Mouse (Mus musculus) heart, embryonic 11.5 days (tissue): Measurements from ENCODE around the gene Nol9. TPM values are rescaled to one million over a fixed set of nuclear protein-coding genes. Genes with fewer than 3 reads are reported as not detected.

Experiments used
- ATAC-seq: fragments of 200-750 bp; cut with Nextera tagmentation; replicated peaks from 2 replicates; pipeline ENCODE4 v1.8.0; 2017; ENCODE audit warnings: moderate library complexity; ENCODE audit not compliant: insufficient number of reproducible peaks, low FRiP score, low TSS enrichment
- H3K27ac ChIP-seq: fragments of 300-500 bp; sonication (generic); 2 replicates; pipeline ENCODE4 v1.5.1; 2014; ENCODE audit warnings: mild to moderate bottlenecking, low read depth, low read length
- H3K27me3 ChIP-seq: fragments of 300-500 bp; sonication (generic); 2 replicates; pipeline ENCODE4 v1.6.1; 2014; ENCODE audit warnings: mild to moderate bottlenecking, low read length, mixed read lengths; ENCODE audit not compliant: control insufficient read depth, insufficient read depth
- H3K36me3 ChIP-seq: fragments of 300-500 bp; sonication (generic); 2 replicates; pipeline ENCODE4 v1.6.1; 2014; ENCODE audit warnings: mild to moderate bottlenecking, low read length, moderate library complexity, mixed read lengths; ENCODE audit not compliant: control insufficient read depth, insufficient read depth
- H3K4me1 ChIP-seq: fragments of 300-500 bp; sonication (generic); 2 replicates; pipeline ENCODE4 v1.6.1; 2014; ENCODE audit warnings: low read length; ENCODE audit not compliant: control insufficient read depth, insufficient read depth
- H3K4me2 ChIP-seq: fragments of 300-500 bp; sonication (generic); 2 replicates; pipeline ENCODE4 v1.6.1; 2014; ENCODE audit warnings: mild to moderate bottlenecking, moderate library complexity
- H3K4me3 ChIP-seq: fragments of 300-500 bp; sonication (generic); 2 replicates; pipeline ENCODE4 v1.5.1; 2014; ENCODE audit warnings: low read depth, low read length
- H3K9ac ChIP-seq: fragments of 300-500 bp; sonication (generic); 2 replicates; pipeline ENCODE4 v1.6.1; 2014; ENCODE audit warnings: mild to moderate bottlenecking, low read depth, low read length, moderate library complexity
- H3K9me3 ChIP-seq: fragments of 300-500 bp; sonication (generic); replicated peaks from 2 replicates; pipeline ENCODE4 v1.6.1; 2016; ENCODE audit warnings: low read length; ENCODE audit not compliant: control insufficient read depth
- WGBS: fragments of 180-500 bp; shearing (Covaris S2); extraction: QIAGEN DNeasy Blood & Tissue Kit; methylation state at CpG from one replicate; pipeline ENCODE4 v1.1.7; 2014; ENCODE audit not compliant: insufficient replicate concordance; 5-methylcytosine and 5-hydroxymethylcytosine counted together
- polyA plus RNA-seq: library from polyadenylated mRNA; unstranded; fragments of >200 nt; fragmentation: Nextera tagmentation; extraction: Ambion mirVana; gene quantifications from 2 replicates; pipeline ENCODE4 v1.2.1, GENCODE M21; 2014

Gene Nol9
- polyA plus RNA-seq, 1 experiment from 2014 or later, result 18.0 TPM

DNA sequence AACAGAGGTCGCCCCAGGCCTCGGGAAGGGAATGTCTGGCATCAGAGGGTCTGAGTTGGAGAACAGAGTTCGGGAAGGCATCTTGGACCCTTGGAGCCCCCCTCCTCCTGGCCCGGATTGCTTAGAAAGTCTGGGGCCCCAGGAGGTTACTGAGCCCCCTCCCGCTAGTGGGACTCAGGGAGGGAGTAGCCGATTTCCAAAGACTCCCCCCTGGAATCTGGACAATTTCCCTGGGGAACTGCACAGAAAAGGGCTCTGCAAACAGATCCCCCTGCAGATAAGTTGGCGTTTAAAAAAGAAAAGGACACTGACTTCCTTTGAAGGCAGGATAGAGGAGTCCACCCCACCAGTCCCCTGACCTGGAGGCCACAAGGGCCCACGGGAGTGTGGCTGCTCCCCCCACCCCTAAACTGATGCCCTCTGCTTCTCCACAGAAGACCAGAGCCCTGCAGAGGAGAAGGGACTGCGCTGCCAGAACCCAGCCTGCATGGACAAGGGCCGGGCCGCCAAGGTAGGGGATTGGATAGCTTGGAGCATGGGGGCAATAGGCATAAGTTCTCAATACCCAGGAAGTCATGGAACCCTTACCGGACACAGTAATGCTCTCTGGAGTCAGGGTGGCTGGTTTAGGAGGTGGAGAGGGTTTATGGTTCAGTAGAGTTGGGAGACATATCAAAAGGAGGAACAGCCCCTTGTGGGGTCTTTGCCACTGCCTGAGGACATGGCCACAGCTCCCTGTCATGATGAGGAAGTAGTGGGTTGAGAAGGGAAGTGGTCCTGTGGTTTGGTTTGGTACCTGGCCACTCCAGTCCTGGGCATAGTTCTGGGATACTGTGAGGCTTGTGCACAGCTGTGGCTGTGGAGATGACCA, 48.3 kb downstream of the Nol9 start:
- no peak overlapping the region for H3K27ac ChIP-seq
- no peaks in the 10 kb centered on the region for H3K36me3 ChIP-seq
- no peaks in the 10 kb centered on the region for H3K9me3 ChIP-seq
- H3K9ac ChIP-seq, result peak overlapping the region; percentile 82
- peaks cover 14% of the 10 kb centered on the region for H3K4me1 ChIP-seq
- H3K4me2 ChIP-seq, result peak overlapping the region; percentile 78
- ATAC-seq, result no peak
- peak overlapping the region; percentile 85 for H3K4me3 ChIP-seq
- WGBS, result 5% methylated on average over 12 of the region's 12 CpGs
- H3K27me3 ChIP-seq, result peaks cover 3% of the 10 kb centered on the region; the same call in 1 of the 2 replicates

DNA sequence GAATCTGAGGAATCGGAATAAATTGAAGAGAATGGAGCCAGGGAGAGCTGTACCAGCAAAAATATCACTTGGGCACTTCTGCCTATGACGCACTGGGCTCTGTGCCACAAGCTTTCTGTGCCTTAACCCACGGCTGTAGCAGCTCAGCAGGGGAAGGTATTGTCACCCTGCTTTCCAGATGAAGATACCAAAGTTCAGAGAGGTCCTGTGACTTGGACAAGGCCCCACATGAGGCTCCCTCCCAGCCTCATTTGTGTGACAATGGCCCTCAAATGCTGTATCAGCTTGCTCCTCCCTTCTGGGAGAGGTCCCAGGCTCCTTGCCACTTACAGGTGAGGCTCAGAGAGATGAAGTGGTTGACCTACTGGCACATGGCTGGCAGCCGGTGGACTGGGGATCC, 49.0 kb downstream of the Nol9 start:
- H3K4me2 ChIP-seq, result peak overlapping the region; percentile 78
- peaks cover 18% of the 10 kb centered on the region for H3K4me1 ChIP-seq
- no peak for ATAC-seq
- WGBS, result 54% methylated on average over 4 of the region's 4 CpGs
- peaks cover 3% of the 10 kb centered on the region; the same call in 1 of the 2 replicates for H3K27me3 ChIP-seq
- no peak overlapping the region for H3K9ac ChIP-seq
- H3K36me3 ChIP-seq, result no peaks in the 10 kb centered on the region
- H3K27ac ChIP-seq, result no peak overlapping the region
- no peak overlapping the region; the same call in 1 of the 2 replicates for H3K4me3 ChIP-seq
- no peaks in the 10 kb centered on the region for H3K9me3 ChIP-seq

- no peak overlapping the region for H3K9ac ChIP-seq
- H3K4me2 ChIP-seq, result no peak overlapping the region; the same call in 1 of the 2 replicates
- ATAC-seq, result no peak
- WGBS, result 57% methylated on average over 8 of the region's 8 CpGs
- no peaks in the 10 kb centered on the region for H3K9me3 ChIP-seq
- H3K36me3 ChIP-seq, result no peaks in the 10 kb centered on the region
- peaks cover 18% of the 10 kb centered on the region for H3K4me1 ChIP-seq
- peaks cover 3% of the 10 kb centered on the region; the same call in 1 of the 2 replicates for H3K27me3 ChIP-seq
- no peak overlapping the region; the same call in 1 of the 2 replicates for H3K4me3 ChIP-seq
- no peak overlapping the region for H3K27ac ChIP-seq
These were observed 49.5 kb downstream of the Nol9 start for GRCm38 (mm10) chr4:152088556-152089120.

- Histone ChIP-seq H3K27ac (no peak overlapping the region), H3K9ac (no peak overlapping the region), H3K4me1 (peaks cover 18% of the 10 kb centered on the region), H3K27me3 (peaks cover 3% of the 10 kb centered on the region; the same call in 1 of the 2 replicates), H3K9me3 (no peaks in the 10 kb centered on the region), H3K36me3 (no peaks in the 10 kb centered on the region), H3K4me3 (no peak overlapping the region), H3K4me2 (no peak overlapping the region)
- WGBS, result 81% methylated on average over 9 of the region's 9 CpGs
- no peak for ATAC-seq
These were observed 51.1 kb downstream of the Nol9 start for GRCm38 (mm10) chr4:152090191-152090590.

GRCm38 (mm10) chr4:152092751-152093293, 53.7 kb downstream of the Nol9 start:
- H3K9ac ChIP-seq, result peak overlapping the region; percentile 34; the same call in 1 of the 2 replicates
- H3K36me3 ChIP-seq, result no peaks in the 10 kb centered on the region
- H3K4me2 ChIP-seq, result no peak overlapping the region
- no peak for ATAC-seq
- no peak overlapping the region for H3K4me3 ChIP-seq
- H3K27me3 ChIP-seq, result 0 out of 2 replicates have a peak, but pooled peaks cover 3% of the 10 kb centered on the region
- no peaks in the 10 kb centered on the region for H3K9me3 ChIP-seq
- H3K4me1 ChIP-seq, result peaks cover 19% of the 10 kb centered on the region
- H3K27ac ChIP-seq, result no peak overlapping the region
- 53% methylated on average over 8 of the region's 8 CpGs for WGBS

DNA sequence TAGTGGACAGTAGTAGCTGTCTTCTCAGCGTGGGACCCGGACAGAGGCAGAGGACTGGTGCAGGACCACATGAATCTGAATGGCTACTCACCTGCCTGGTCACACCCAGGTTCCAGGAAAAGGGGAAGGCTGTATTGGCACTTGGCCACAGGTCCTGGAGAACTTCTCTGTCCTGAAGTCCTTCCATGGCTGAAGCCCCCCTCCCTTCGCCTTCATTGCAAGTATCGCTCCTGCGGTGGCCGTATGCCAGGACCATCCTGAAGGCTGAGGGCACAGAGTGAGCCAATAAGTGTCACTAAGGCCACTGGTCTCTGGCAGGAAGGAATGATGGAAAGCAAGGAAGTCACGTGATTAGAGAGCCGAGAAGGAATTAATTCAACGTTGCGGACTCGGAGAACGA, 55.1 kb downstream of the Nol9 start:
- no peak overlapping the region for H3K4me3 ChIP-seq
- H3K4me2 ChIP-seq, result no peak overlapping the region
- H3K9me3 ChIP-seq, result no peaks in the 10 kb centered on the region
- peaks cover 20% of the 10 kb centered on the region for H3K4me1 ChIP-seq
- H3K27ac ChIP-seq, result no peak overlapping the region
- no peak for ATAC-seq
- H3K27me3 ChIP-seq, result 0 out of 2 replicates have a peak, but pooled peaks cover 3% of the 10 kb centered on the region
- no peak overlapping the region for H3K9ac ChIP-seq
- H3K36me3 ChIP-seq, result no peaks in the 10 kb centered on the region
- 84% methylated on average over 12 of the region's 12 CpGs for WGBS

- H3K4me1 ChIP-seq, result peaks cover 20% of the 10 kb centered on the region
These were observed 57.1 kb downstream of the Nol9 start for GRCm38 (mm10) chr4:152095937-152096910.

More at GRCm38 (mm10) chr4:152095937-152096910, 57.1 kb downstream of the Nol9 start:
- peak overlapping the region; percentile 77 for H3K27ac ChIP-seq
- WGBS, result 18% methylated on average over 27 of the region's 27 CpGs
- H3K36me3 ChIP-seq, result no peaks in the 10 kb centered on the region
- ATAC-seq, result peak; percentile 26; the same call in 1 of the 2 replicates
- peak overlapping the region; percentile 65 for H3K9ac ChIP-seq
- 0 out of 2 replicates have a peak, but pooled peaks cover 3% of the 10 kb centered on the region for H3K27me3 ChIP-seq
- no peaks in the 10 kb centered on the region for H3K9me3 ChIP-seq
- H3K4me2 ChIP-seq, result peak overlapping the region; percentile 59
- peak overlapping the region; percentile 42 for H3K4me3 ChIP-seq
